In genomic region chr4:107756222-107756621, GRCm38 (mm10) we compare ENCODE assay signal across 16 mouse cellular contexts. TPM values are rescaled to one million over a fixed set of nuclear protein-coding genes. Genes with fewer than 3 reads are reported as not detected.
DNase-seq lines count a peak whose midpoint lies in the region; ATAC-seq lines count a peak whose summit lies in the region.
"Had no signal": no experiment of that assay in that cellular context is flagged by ENCODE, and none has a peak within 500 bp of the region (broad histone marks: within the 10 kb centered on the region; RNA-seq: fewer than 3 reads in every experiment).

No protein-coding gene starts in this region.

- H3K9ac ChIP-seq in kidney, embryonic 14.5 days (ENCODE audit: low read depth, low read length), result no peak overlapping the region; the same call in 1 of the 2 replicates
- no peak overlapping the region for H3K9ac ChIP-seq in hindbrain, embryonic 11.5 days (ENCODE audit: low read depth, low read length)
- H3K9ac ChIP-seq in midbrain, embryonic 14.5 days (replicated peaks; ENCODE audit: low read length), result no peak overlapping the region
- H3K9ac ChIP-seq: heart, embryonic 13.5 days; liver, embryonic 13.5 days had no signal

- H3K4me1 ChIP-seq in kidney, embryonic 14.5 days (ENCODE audit: control insufficient read depth, insufficient read depth, low read length), result 0 out of 2 replicates have a peak, but pooled peaks cover 4% of the 10 kb centered on the region
- H3K4me1 ChIP-seq in hindbrain, embryonic 11.5 days (replicated peaks; ENCODE audit: control insufficient read depth, insufficient read depth, low read length), result peaks cover 9% of the 10 kb centered on the region
- H3K4me1 ChIP-seq in midbrain, embryonic 14.5 days (ENCODE audit: control insufficient read depth, insufficient read depth, low read length), result peaks cover 22% of the 10 kb centered on the region
- H3K4me1 ChIP-seq: liver, embryonic 13.5 days had no signal

- H3K9me3 ChIP-seq in kidney, embryonic 14.5 days (ENCODE audit: control insufficient read depth, low read length), result no peaks in the 10 kb centered on the region
- H3K9me3 ChIP-seq in hindbrain, embryonic 11.5 days (ENCODE audit: control insufficient read depth, low read length), result no peaks in the 10 kb centered on the region
- no peaks in the 10 kb centered on the region for H3K9me3 ChIP-seq in midbrain, embryonic 14.5 days (ENCODE audit: control insufficient read depth, low read length)
- H3K9me3 ChIP-seq: heart, embryonic 13.5 days; liver, embryonic 13.5 days had no signal

- H3K27ac ChIP-seq in kidney, embryonic 14.5 days (ENCODE audit: low read depth, low read length), result no peak overlapping the region
- H3K27ac ChIP-seq in hindbrain, embryonic 11.5 days (ENCODE audit: low read depth, low read length), result no peak overlapping the region
- H3K27ac ChIP-seq in midbrain, embryonic 14.5 days (replicated peaks; ENCODE audit: low read depth, low read length), result no peak overlapping the region
- H3K27ac ChIP-seq: heart, embryonic 13.5 days; liver, embryonic 13.5 days had no signal

- peak; percentile 38; the same call in 1 of the 2 replicates for ATAC-seq in kidney, embryonic 14.5 days (ENCODE audit: low FRiP score, low TSS enrichment)
- peak; percentile 47; the same call in 1 of the 2 replicates for ATAC-seq in hindbrain, embryonic 11.5 days (ENCODE audit: low FRiP score)
- ATAC-seq in midbrain, embryonic 14.5 days (ENCODE audit: low FRiP score, low TSS enrichment), result no peak

- no peak overlapping the region for H3K4me3 ChIP-seq in kidney, embryonic 14.5 days (ENCODE audit: low read length)
- no peak overlapping the region for H3K4me3 ChIP-seq in hindbrain, embryonic 11.5 days (ENCODE audit: low read depth, low read length)
- no peak overlapping the region for H3K4me3 ChIP-seq in midbrain, embryonic 14.5 days (replicated peaks; ENCODE audit: low read depth, low read length)
- H3K4me3 ChIP-seq: heart, embryonic 13.5 days; liver, embryonic 13.5 days had no signal

- no peak overlapping the region for H3K4me2 ChIP-seq in kidney, embryonic 14.5 days (replicated peaks; ENCODE audit: low read depth, low read length)
- no peak overlapping the region for H3K4me2 ChIP-seq in hindbrain, embryonic 11.5 days (replicated peaks; ENCODE audit: low read depth, low read length)
- no peak overlapping the region for H3K4me2 ChIP-seq in midbrain, embryonic 14.5 days (ENCODE audit: low read length)
- H3K4me2 ChIP-seq: heart, embryonic 13.5 days; liver, embryonic 13.5 days had no signal

- 10% methylated on average over 9 of the region's 10 CpGs for WGBS in kidney, embryonic 14.5 days
- 18% methylated on average over 8 of the region's 10 CpGs for WGBS in hindbrain, embryonic 11.5 days
- WGBS in midbrain, embryonic 14.5 days, result 16% methylated on average over 10 of the region's 10 CpGs

- H3K27me3 ChIP-seq in kidney, embryonic 14.5 days (ENCODE audit: control insufficient read depth, insufficient read depth, low read length), result no peaks in the 10 kb centered on the region; the same call in 1 of the 2 replicates
- H3K27me3 ChIP-seq in hindbrain, embryonic 11.5 days (ENCODE audit: control insufficient read depth, insufficient read depth, low read length), result peaks cover 6% of the 10 kb centered on the region
- no peaks in the 10 kb centered on the region for H3K27me3 ChIP-seq in midbrain, embryonic 14.5 days (ENCODE audit: control insufficient read depth, insufficient read depth, low read length)

- H3K36me3 ChIP-seq in kidney, embryonic 14.5 days (ENCODE audit: control insufficient read depth, insufficient read depth, low read length), result no peaks in the 10 kb centered on the region
- no peaks in the 10 kb centered on the region for H3K36me3 ChIP-seq in hindbrain, embryonic 11.5 days (ENCODE audit: control insufficient read depth, insufficient read depth, low read length)
- no peaks in the 10 kb centered on the region for H3K36me3 ChIP-seq in midbrain, embryonic 14.5 days (ENCODE audit: control insufficient read depth, insufficient read depth, low read length)
- H3K36me3 ChIP-seq: heart, embryonic 13.5 days; liver, embryonic 13.5 days had no signal

- no peak for DNase-seq in kidney, postnatal 25 days
- peak; percentile 58 for DNase-seq in embryo, embryonic 10.5 days (ENCODE audit: low spot score)
- peak; percentile 74 for DNase-seq in hindbrain, embryonic 11.5 days (ENCODE audit: low spot score)
- peak; percentile 62 for DNase-seq in midbrain, embryonic 14.5 days
- DNase-seq in adrenal gland, postnatal 4 days (ENCODE audit: low spot score in 2 of 2), result no peak
- no peak for DNase-seq in adrenal gland, adult (ENCODE audit: inconsistent age in 2 of 2, low spot score in 1 of 2)
- no peak for DNase-seq in thymus, adult 18-20 months
- DNase-seq: adrenal gland, postnatal 25 days; B cell, adult 2 months; cerebellum, adult 11 months; gastrocnemius, postnatal 25 days; liver, embryonic 13.5 days; lung, postnatal 4 days; right cerebral cortex, postnatal 14 days had no signal

RNA-seq across cellular contexts. Expression of gene Lrp8, which starts 45.8 kb away (rescaled TPM):
- polyA plus RNA-seq in kidney, embryonic 14.5 days (2014; fragmentation: Nextera tagmentation; extraction: Ambion mirVana), result 3.6 and 4.2 TPM in 2 replicates
- polyA plus RNA-seq in hindbrain, embryonic 11.5 days (2014; fragmentation: Nextera tagmentation; extraction: Ambion mirVana), result 22.6 and 24.9 TPM in 2 replicates
- 54.3 and 58.1 TPM in 2 replicates for polyA plus RNA-seq in midbrain, embryonic 14.5 days (2014; fragmentation: Nextera tagmentation; extraction: Ambion mirVana)
- 1 to 10 TPM; 8.8 to 8.9 TPM for total RNA-seq in adrenal gland, postnatal 4 days (2021)

Comparison
In these comparisons a context has a peak if more than half of its experiments do, and no peak if none do; other contexts are left out.
1. DNase-seq: peak in embryo, embryonic 10.5 days (single experiment), hindbrain, embryonic 11.5 days (single experiment) and midbrain, embryonic 14.5 days (single experiment); none in kidney, postnatal 25 days (0 of 2), adrenal gland, postnatal 4 days (0 of 2), adrenal gland, adult (0 of 2) and thymus, adult 18-20 months (0 of 2).